Mouse (Mus musculus): Measurements from ENCODE around the gene Gnat2.

GRCm38 (mm10) chr3:108101594-108101993 is 9.0 kb downstream of the Gnat2 start:
- TF ChIP-seq CTCF (IDR thresholded peaks at IDR 0.05; ENCODE audit: control insufficient read depth, insufficient read depth, low read length) (no peak), POLR2A (IDR thresholded peaks at IDR 0.05; ENCODE audit: borderline replicate concordance, control insufficient read depth, low read depth, low read length) (no peak)
